9 mouse cellular contexts compared by ENCODE assay signal in the genomic region with DNA sequence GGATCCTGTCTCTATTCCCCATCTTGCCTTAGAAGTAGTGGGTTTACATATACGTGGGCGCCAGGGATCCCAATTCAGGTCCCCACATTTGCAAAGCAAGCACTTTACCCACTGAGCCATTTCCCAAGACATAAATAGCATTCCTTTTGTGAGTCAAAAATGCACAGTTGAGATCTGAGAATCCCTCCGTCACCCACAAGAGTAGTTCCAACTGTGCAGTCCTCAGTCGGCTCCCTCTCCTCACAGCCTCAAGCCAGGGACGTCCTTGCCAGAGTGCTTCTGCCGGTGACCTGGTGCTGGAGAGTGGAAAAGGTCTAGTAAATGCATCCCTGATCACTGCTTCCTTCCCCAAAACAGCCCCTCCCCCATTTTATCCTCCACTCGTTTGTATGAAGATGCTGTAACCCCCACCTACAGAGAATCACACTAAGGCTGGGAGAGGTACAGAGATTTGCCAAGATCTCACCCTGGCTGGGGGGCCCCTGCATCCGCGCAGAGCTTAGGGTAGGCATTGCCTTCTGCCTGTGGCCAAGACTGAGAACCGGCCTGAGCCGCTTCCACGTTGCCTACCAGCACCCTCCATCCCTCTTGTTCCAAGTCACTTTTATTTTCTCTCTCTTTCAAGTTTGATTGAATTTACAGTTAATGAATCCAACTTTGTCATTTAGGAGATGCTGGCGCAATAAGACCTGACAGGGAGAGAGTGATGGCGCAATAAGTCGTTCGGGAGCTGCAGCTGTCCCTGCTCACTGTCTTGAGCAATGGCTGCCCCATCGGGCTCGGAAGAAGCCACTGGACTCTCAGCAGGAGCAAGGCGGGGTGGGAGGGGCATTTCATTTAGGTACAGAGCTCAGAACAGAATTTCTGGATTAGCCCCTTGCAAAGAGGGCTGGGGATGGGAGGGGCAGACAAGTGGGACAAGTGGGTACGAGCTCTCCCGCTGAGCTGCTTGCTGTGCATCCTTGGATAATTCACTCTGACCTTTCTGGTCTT.
A peak's percentile ranks its signal among the peaks of the same experiment; 100 is the strongest.
DNase-seq lines count a peak whose midpoint lies in the region; ATAC-seq and TF ChIP-seq lines count a peak whose summit lies in the region.
"Had no signal": no experiment of that assay in that cellular context is flagged by ENCODE, and none has a peak within 500 bp of the region (broad histone marks: within the 10 kb centered on the region; RNA-seq: fewer than 3 reads in every experiment).

No protein-coding gene starts in this region.

- 55% methylated on average over 21 of the region's 21 CpGs for WGBS in forebrain, embryonic 10.5 days
- WGBS in forebrain, postnatal 0 days: 43% methylated on average over 21 of the region's 21 CpGs
- 27% methylated on average over 21 of the region's 21 CpGs for WGBS in lung, embryonic 14.5 days

- no peaks in the 10 kb centered on the region for H3K9me3 ChIP-seq in forebrain, embryonic 10.5 days
- no peaks in the 10 kb centered on the region for H3K9me3 ChIP-seq in forebrain, postnatal 0 days (ENCODE audit: low read length)
- H3K9me3 ChIP-seq in E14TG2a.4 (ENCODE audit: low read length): no peaks in the 10 kb centered on the region
- no peaks in the 10 kb centered on the region for H3K9me3 ChIP-seq in lung, embryonic 14.5 days (ENCODE audit: low read depth, low read length)

- H3K4me2 ChIP-seq in forebrain, postnatal 0 days (ENCODE audit: low read depth): no peak overlapping the region
- H3K4me2 ChIP-seq in lung, embryonic 14.5 days: peak overlapping the region; percentile 49

- peak; percentile 14 for DNase-seq in forebrain, embryonic 10.5 days (ENCODE audit: extremely low spot score, low spot score)
- DNase-seq in forebrain, postnatal 0 days: no peak
- peak; percentile 76 for DNase-seq in lung, embryonic 14.5 days
- no peak for DNase-seq in cerebellum, postnatal 36 days
- DNase-seq in layer of hippocampus, adult 9-10 months (ENCODE audit: low spot score): no peak
- no peak for DNase-seq in gastrocnemius, postnatal 10 days
- DNase-seq: cerebellum, postnatal 25 days had no signal

- H3K4me3 ChIP-seq in forebrain, embryonic 10.5 days: no peak overlapping the region
- H3K4me3 ChIP-seq in forebrain, postnatal 0 days (ENCODE audit: low read depth, low read length): no peak overlapping the region
- peak overlapping the region; percentile 26; the same call in 1 of the 2 replicates for H3K4me3 ChIP-seq in E14TG2a.4 (replicated peaks; ENCODE audit: low read length)
- no peak overlapping the region for H3K4me3 ChIP-seq in lung, embryonic 14.5 days (ENCODE audit: low read depth, low read length)

- no peak for ATAC-seq in forebrain, postnatal 0 days
- ATAC-seq in granulocyte monocyte progenitor cell, adult 5-6 weeks (replicated peaks; ENCODE audit: poor library complexity, severe bottlenecking): peak; percentile 93
- ATAC-seq in lung, embryonic 14.5 days (ENCODE audit: insufficient read depth): peak; percentile 86

- no peak for TF ChIP-seq CTCF in forebrain, postnatal 0 days (IDR thresholded peaks at IDR 0.05; ENCODE audit: low read depth)
- no peak for TF ChIP-seq CTCF in E14TG2a.4 (conservative IDR thresholded peaks at IDR 0.05; ENCODE audit: low read length)
- no peak for TF ChIP-seq CTCF in lung, embryonic 14.5 days (IDR thresholded peaks at IDR 0.05; ENCODE audit: low read depth)

- no peak overlapping the region for H3K27ac ChIP-seq in forebrain, embryonic 10.5 days
- no peak overlapping the region for H3K27ac ChIP-seq in forebrain, postnatal 0 days (ENCODE audit: low read depth, low read length)
- no peak overlapping the region for H3K27ac ChIP-seq in lung, embryonic 14.5 days (ENCODE audit: low read depth)

- H3K36me3 ChIP-seq in forebrain, embryonic 10.5 days (replicated peaks): no peaks in the 10 kb centered on the region
- H3K36me3 ChIP-seq in forebrain, postnatal 0 days (ENCODE audit: insufficient read depth): no peaks in the 10 kb centered on the region
- H3K36me3 ChIP-seq in E14TG2a.4 (ENCODE audit: insufficient read depth, low read length): no peaks in the 10 kb centered on the region
- no peaks in the 10 kb centered on the region for H3K36me3 ChIP-seq in lung, embryonic 14.5 days (ENCODE audit: insufficient read depth)

- 0 out of 2 replicates have a peak, but pooled peaks cover 3% of the 10 kb centered on the region for H3K4me1 ChIP-seq in forebrain, embryonic 10.5 days
- no peaks in the 10 kb centered on the region for H3K4me1 ChIP-seq in forebrain, postnatal 0 days (ENCODE audit: insufficient read depth)
- peaks cover 40% of the 10 kb centered on the region for H3K4me1 ChIP-seq in E14TG2a.4 (replicated peaks; ENCODE audit: low read depth, low read length)
- H3K4me1 ChIP-seq in lung, embryonic 14.5 days (ENCODE audit: insufficient read depth): peaks cover 4% of the 10 kb centered on the region; the same call in 1 of the 2 replicates

- 0 out of 2 replicates have a peak, but pooled peaks cover 10% of the 10 kb centered on the region for H3K27me3 ChIP-seq in forebrain, embryonic 10.5 days (ENCODE audit: poor library complexity, severe bottlenecking)
- H3K27me3 ChIP-seq in forebrain, postnatal 0 days (ENCODE audit: insufficient read depth, low read length): peaks cover 10% of the 10 kb centered on the region
- peaks cover 6% of the 10 kb centered on the region; the same call in 1 of the 2 replicates for H3K27me3 ChIP-seq in E14TG2a.4 (ENCODE audit: insufficient read depth, low read length)
- no peaks in the 10 kb centered on the region for H3K27me3 ChIP-seq in lung, embryonic 14.5 days (ENCODE audit: insufficient read depth, low read length)

- no peak overlapping the region for H3K9ac ChIP-seq in forebrain, postnatal 0 days
- H3K9ac ChIP-seq in lung, embryonic 14.5 days: no peak overlapping the region; the same call in 1 of the 2 replicates

Comparison
In these comparisons a context has a peak if more than half of its experiments do, and no peak if none do; other contexts are left out.
1. DNase-seq: peak in forebrain, embryonic 10.5 days (single experiment) and lung, embryonic 14.5 days (single experiment); none in forebrain, postnatal 0 days (single experiment), cerebellum, postnatal 36 days (0 of 2), layer of hippocampus, adult 9-10 months (single experiment) and gastrocnemius, postnatal 10 days (single experiment).